Mouse (Mus musculus) ES-E14 (cell line): ENCODE results near the gene Glo1. TPM values are rescaled to one million over a fixed set of nuclear protein-coding genes. Genes with fewer than 3 reads are reported as not detected.
A peak's percentile ranks its signal among the peaks of the same experiment; 100 is the strongest.
"Not testable (repeated sequence)": the region's sequence is repeated elsewhere in the genome, so short reads cannot be mapped to it uniquely, and the experiment has no call there.

ENCODE experiments used
- DNase-seq: peaks from one replicate; pipeline ENCODE4 v3.0.0-alpha.2; 2013; ENCODE audit warnings: low read depth, low spot score
- H3K27ac ChIP-seq: 2 replicates; pipeline ENCODE4 v1.5.1; 2012; ENCODE audit warnings: low read depth, mild to moderate bottlenecking, low read length, moderate library complexity, mixed read lengths; ENCODE audit not compliant: poor library complexity, insufficient read depth, severe bottlenecking
- H3K36me3 ChIP-seq: 2 replicates; pipeline ENCODE4 v1.6.1; 2012; ENCODE audit warnings: mild to moderate bottlenecking, low read length, moderate library complexity, mixed read lengths; ENCODE audit not compliant: control insufficient read depth, poor library complexity, insufficient read depth, severe bottlenecking
- H3K4me1 ChIP-seq, 2 experiments: fragments of 150-350 bp in 1 of 2; sonication (generic) in 1 of 2; 2 replicates each; pipeline ENCODE4 v1.6.1; 2012; ENCODE audit warnings: low read length in 2 of 2, mild to moderate bottlenecking in 1 of 2, mixed read lengths in 1 of 2; ENCODE audit not compliant: control insufficient read depth in 2 of 2, insufficient read depth in 2 of 2, poor library complexity in 1 of 2
- H3K4me3 ChIP-seq, 2 experiments: fragments of 150-350 bp in 1 of 2; sonication (generic) in 1 of 2; 2 replicates each; pipeline ENCODE4 v1.5.1; 2012; ENCODE audit warnings: low read length in 2 of 2, low read depth in 1 of 2, mild to moderate bottlenecking in 1 of 2, mixed read lengths in 1 of 2; ENCODE audit not compliant: insufficient read depth in 1 of 2, poor library complexity in 1 of 2, severe bottlenecking in 1 of 2
- H3K9ac ChIP-seq: 2 replicates; pipeline ENCODE4 v1.6.1; 2012; ENCODE audit warnings: low read depth, mild to moderate bottlenecking, low read length, mixed read lengths; ENCODE audit not compliant: poor library complexity, insufficient read depth, severe bottlenecking
- H3K9me3 ChIP-seq: fragments of 150-350 bp; sonication (generic); 2 replicates; pipeline ENCODE4 v1.6.1; 2012; ENCODE audit warnings: low read depth, mild to moderate bottlenecking, low read length; ENCODE audit not compliant: control insufficient read depth, insufficient read depth
- CHD2 ChIP-seq: IDR thresholded peaks from 2 replicates; pipeline ENCODE4 v1.6.1; 2014; ENCODE audit warnings: mild to moderate bottlenecking, low read depth, low read length, inconsistent platforms
- HCFC1 ChIP-seq: IDR thresholded peaks from 2 replicates; pipeline ENCODE4 v1.6.1; 2012; ENCODE audit warnings: low read length, inconsistent platforms, borderline replicate concordance; ENCODE audit not compliant: insufficient read depth
- MAFK ChIP-seq: IDR thresholded peaks from 2 replicates; pipeline ENCODE4 v1.6.1; 2014; ENCODE audit warnings: mild to moderate bottlenecking, low read depth, low read length, inconsistent platforms; ENCODE audit not compliant: insufficient read depth
- ZC3H11A ChIP-seq: IDR thresholded peaks from 2 replicates; pipeline ENCODE4 v1.6.1; 2012; ENCODE audit warnings: low read depth, mild to moderate bottlenecking, inconsistent platforms, low read length, borderline replicate concordance
- ZNF384 ChIP-seq: IDR thresholded peaks from 2 replicates; pipeline ENCODE4 v1.6.1; 2012; ENCODE audit warnings: low read depth, low read length, inconsistent platforms
- in situ Hi-C, 2 experiments: fragments of 600-800 bp; cut with MboI; formaldehyde crosslinking; loops; one replicate each; pipeline ENCODE4 v1.15.1; 2025; ENCODE audit warnings: low sequenced_read_pairs in 2 of 2, inconsistent platforms in 1 of 2; ENCODE audit not compliant: unreplicated experiment in 2 of 2
- total RNA-seq: library from RNA; depleted of rRNA; stranded (reverse); fragments of 300-350 nt; gene quantifications from 2 replicates; pipeline ENCODE4 v1.2.3, GENCODE M21; 2012

The Glo1 gene
- total RNA-seq, 1 experiment: 283 TPM

- Histone ChIP-seq H3K4me1 (peaks cover 5 to 10% of the 10 kb centered on the region in 2 experiments; a peak in 3 of 4 replicates), H3K9ac (no peak overlapping the region)
- no peak for TF ChIP-seq ZNF384
- no peak for TF ChIP-seq CHD2
- TF ChIP-seq MAFK: no peak
- no peak for TF ChIP-seq ZC3H11A
- no peak for TF ChIP-seq HCFC1
These were observed 22.1 kb upstream of the Glo1 start for GRCm38 (mm10) chr17:30648770-30649169.

GRCm38 (mm10) chr17:30640896-30641295 is 14.2 kb upstream of the Glo1 start:
- Histone ChIP-seq H3K9me3 (no peaks in the 10 kb centered on the region), H3K9ac (no peak overlapping the region), H3K27ac (no peak overlapping the region), H3K36me3 (peaks cover 29% of the 10 kb centered on the region; the same call in 1 of the 2 replicates), H3K4me3 (no peak overlapping the region), H3K4me1 (peaks cover 2 to 23% of the 10 kb centered on the region in 2 experiments; a peak in 3 of 4 replicates)
- TF ChIP-seq ZNF384: no peak
- no peak for TF ChIP-seq MAFK
- no peak for TF ChIP-seq ZC3H11A
- TF ChIP-seq HCFC1: no peak
- no peak for TF ChIP-seq CHD2
- in situ Hi-C loops: no loop called here
- no peak for DNase-seq

More at GRCm38 (mm10) chr17:30648770-30649169, 22.1 kb upstream of the Glo1 start:
- no peak overlapping the region for H3K4me3 ChIP-seq
- peak; percentile 63 for DNase-seq
- H3K9me3 ChIP-seq: no peaks in the 10 kb centered on the region
- H3K27ac ChIP-seq: no peak overlapping the region
- H3K36me3 ChIP-seq: peaks cover 20% of the 10 kb centered on the region; the same call in 1 of the 2 replicates
- in situ Hi-C loops: no loop called here

GRCm38 (mm10) chr17:30638996-30639395 is 12.3 kb upstream of the Glo1 start:
- in situ Hi-C loops: no loop called here
- peak; percentile 72 for DNase-seq
- Histone ChIP-seq H3K36me3 (peaks cover 24% of the 10 kb centered on the region; the same call in 1 of the 2 replicates), H3K9ac (no peak overlapping the region), H3K4me1 (peaks cover 2 to 24% of the 10 kb centered on the region in 2 experiments; a peak in 3 of 4 replicates), H3K9me3 (no peaks in the 10 kb centered on the region), H3K4me3 (no peak overlapping the region), H3K27ac (no peak overlapping the region)
- TF ChIP-seq ZNF384: no peak
- no peak for TF ChIP-seq HCFC1
- TF ChIP-seq MAFK: no peak
- no peak for TF ChIP-seq CHD2
- no peak for TF ChIP-seq ZC3H11A

- Histone ChIP-seq H3K27ac (no peak overlapping the region), H3K9me3 (no peaks in the 10 kb centered on the region), H3K4me1 (peaks cover 2 to 24% of the 10 kb centered on the region in 2 experiments; a peak in 3 of 4 replicates), H3K4me3 (no peak overlapping the region), H3K36me3 (peaks cover 21% of the 10 kb centered on the region; the same call in 1 of the 2 replicates), H3K9ac (no peak overlapping the region)
- in situ Hi-C loops: no loop called here
- DNase-seq: no peak
- no peak for TF ChIP-seq ZC3H11A
These were observed 11.0 kb upstream of the Glo1 start for GRCm38 (mm10) chr17:30637714-30638113.

GRCm38 (mm10) chr17:30635367-30635766 is 8.7 kb upstream of the Glo1 start:
- peak; percentile 98 for DNase-seq
- no peak overlapping the region for H3K27ac ChIP-seq
- peak overlapping the region; percentile 53 to 71 for H3K4me3 ChIP-seq
- 0 out of 2 replicates have a peak overlapping the region, but pooled peaks have one; percentile 12 for H3K9ac ChIP-seq
- H3K36me3 ChIP-seq: peaks cover 14% of the 10 kb centered on the region; the same call in 1 of the 2 replicates
- H3K9me3 ChIP-seq: no peaks in the 10 kb centered on the region
- H3K4me1 ChIP-seq: peaks cover 2 to 24% of the 10 kb centered on the region in 2 experiments; a peak in 3 of 4 replicates
- in situ Hi-C loops: no loop called here
- TF ChIP-seq ZNF384 (0 out of 2 replicates have a peak, but pooled peaks have one; percentile 23), ZC3H11A (no peak), HCFC1 (no peak), MAFK (no peak), CHD2 (no peak; the same call in 1 of the 2 replicates)

GRCm38 (mm10) chr17:30624132-30624531 is 2.5 kb downstream of the Glo1 start, which contains the start of gene Dnah8:
Dnah8 (plus strand) TSS chr17:30624354.
- H3K4me3 ChIP-seq: peak within 1 kb of the TSS in 1 of 2 experiments; percentile 6; a peak in 1 of 4 replicates
- H3K9ac ChIP-seq, DNase-seq, in situ Hi-C loops, H3K27ac ChIP-seq, H3K4me1 ChIP-seq, H3K36me3 ChIP-seq, H3K9me3 ChIP-seq: not testable (repeated sequence)
